Mouse (Mus musculus) heart, embryonic 13.5 days (tissue): Measurements from ENCODE around the gene Zc3h10. TPM values are rescaled to one million over a fixed set of nuclear protein-coding genes. Genes with fewer than 3 reads are reported as not detected.

Experiments used
- ATAC-seq: fragments of 200-750 bp; cut with Nextera tagmentation; 2 replicates; pipeline ENCODE4 v1.8.0; 2017; ENCODE audit warnings: moderate TSS enrichment; ENCODE audit not compliant: insufficient number of reproducible peaks, low FRiP score, low TSS enrichment; ENCODE audit errors: extremely low read depth
- H3K27ac ChIP-seq: fragments of 300-500 bp; sonication (generic); replicated peaks from 2 replicates; pipeline ENCODE4 v1.5.1; 2015; ENCODE audit warnings: moderate library complexity, mild to moderate bottlenecking, inconsistent platforms
- H3K27me3 ChIP-seq: fragments of 300-500 bp; sonication (generic); replicated peaks from 2 replicates; pipeline ENCODE4 v1.6.1; 2015; ENCODE audit warnings: mild to moderate bottlenecking, inconsistent platforms
- H3K36me3 ChIP-seq: fragments of 300-500 bp; sonication (generic); 2 replicates; pipeline ENCODE4 v1.6.1; 2015; ENCODE audit warnings: mild to moderate bottlenecking, inconsistent platforms
- H3K4me1 ChIP-seq: fragments of 300-500 bp; sonication (generic); 2 replicates; pipeline ENCODE4 v1.6.1; 2015; ENCODE audit warnings: inconsistent platforms
- H3K4me2 ChIP-seq: fragments of 300-500 bp; sonication (generic); 2 replicates; pipeline ENCODE4 v1.6.1; 2015; ENCODE audit warnings: inconsistent platforms, mild to moderate bottlenecking, moderate library complexity
- H3K4me3 ChIP-seq: fragments of 300-500 bp; sonication (generic); 2 replicates; pipeline ENCODE4 v1.5.1; 2015; ENCODE audit warnings: moderate library complexity, mild to moderate bottlenecking, inconsistent platforms
- H3K9ac ChIP-seq: fragments of 300-500 bp; sonication (generic); 2 replicates; pipeline ENCODE4 v1.6.1; 2015; ENCODE audit warnings: inconsistent platforms, mild to moderate bottlenecking, moderate library complexity
- H3K9me3 ChIP-seq: fragments of 300-500 bp; sonication (generic); 2 replicates; pipeline ENCODE4 v1.6.1; 2016; ENCODE audit warnings: inconsistent platforms
- WGBS: fragments of 180-500 bp; shearing (Covaris S2); methylation state at CpG from one replicate; pipeline ENCODE4 v1.1.7; 2015; ENCODE audit warnings: mixed read lengths; 5-methylcytosine and 5-hydroxymethylcytosine counted together
- polyA plus RNA-seq: library from polyadenylated mRNA; unstranded; fragments of >200 nt; fragmentation: Nextera tagmentation; extraction: Ambion mirVana; gene quantifications from 2 replicates; pipeline ENCODE4 v1.2.1, GENCODE M21; 2015

The Zc3h10 gene
- polyA plus RNA-seq: 7.6 and 9.4 TPM in 2 replicates

GRCm38 (mm10) chr10:128547361-128548032 lies at the start of gene Zc3h10:
Zc3h10 (minus strand) TSS chr10:128547774.
- Histone ChIP-seq H3K9ac (peak within 1 kb of the TSS; percentile 99), H3K4me2 (peak within 1 kb of the TSS; percentile 93), H3K27ac (peak within 1 kb of the TSS; percentile 97), H3K4me3 (peak within 1 kb of the TSS; percentile 83), H3K9me3 (no peaks in the 10 kb centered on the region), H3K27me3 (no peaks in the 10 kb centered on the region), H3K4me1 (peaks cover 31% of the 10 kb centered on the region), H3K36me3 (peaks cover 34% of the 10 kb centered on the region)
- under 1% methylated on average over 49 of the region's 50 CpGs for whole genome bisulfite sequencing
- ATAC-seq: peak; percentile 87

GRCm38 (mm10) chr10:128592797-128593196 lies 45.2 kb upstream of the Zc3h10 start:
- no peak overlapping the region for H3K9ac ChIP-seq
- H3K4me2 ChIP-seq: no peak overlapping the region
- no peak overlapping the region for H3K4me3 ChIP-seq
- no peak overlapping the region for H3K27ac ChIP-seq
- peaks cover 16% of the 10 kb centered on the region for H3K27me3 ChIP-seq
- no peaks in the 10 kb centered on the region for H3K36me3 ChIP-seq
- WGBS: 63% methylated on average over 5 of the region's 5 CpGs
- no peaks in the 10 kb centered on the region for H3K9me3 ChIP-seq
- peaks cover 25% of the 10 kb centered on the region for H3K4me1 ChIP-seq
- no peak for ATAC-seq

- H3K36me3 ChIP-seq: no peaks in the 10 kb centered on the region
- no peaks in the 10 kb centered on the region for H3K9me3 ChIP-seq
- WGBS: 50% methylated on average over 6 of the region's 6 CpGs
- no peak for ATAC-seq
- no peak overlapping the region for H3K27ac ChIP-seq
- no peak overlapping the region for H3K9ac ChIP-seq
- H3K4me3 ChIP-seq: no peak overlapping the region
- H3K4me2 ChIP-seq: no peak overlapping the region
- peaks cover 30% of the 10 kb centered on the region for H3K27me3 ChIP-seq
- H3K4me1 ChIP-seq: peaks cover 25% of the 10 kb centered on the region
These were observed 43.9 kb upstream of the Zc3h10 start for GRCm38 (mm10) chr10:128591436-128591835.

- under 1% methylated on average over 43 of the region's 43 CpGs for WGBS
- peak overlapping the region; percentile 77 for H3K4me3 ChIP-seq
- H3K27me3 ChIP-seq: peaks cover 40% of the 10 kb centered on the region
- H3K9ac ChIP-seq: peak overlapping the region; percentile 80
- H3K4me2 ChIP-seq: peak overlapping the region; percentile 99
- H3K36me3 ChIP-seq: no peaks in the 10 kb centered on the region
- no peaks in the 10 kb centered on the region for H3K9me3 ChIP-seq
- no peak; the same call in 1 of the 2 replicates for ATAC-seq
- 0 out of 2 replicates have a peak overlapping the region, but pooled peaks have one; percentile 32 for H3K27ac ChIP-seq
- H3K4me1 ChIP-seq: peaks cover 28% of the 10 kb centered on the region
These were observed 42.7 kb upstream of the Zc3h10 start for GRCm38 (mm10) chr10:128590193-128590690.

- Histone ChIP-seq H3K9ac (peak within 1 kb of the TSS; percentile 80), H3K4me3 (peak within 1 kb of the TSS; percentile 77), H3K36me3 (no peaks in the 10 kb centered on the region), H3K4me2 (peak within 1 kb of the TSS; percentile 99), H3K9me3 (no peaks in the 10 kb centered on the region), H3K27me3 (peaks cover 46% of the 10 kb centered on the region), H3K4me1 (peaks cover 28% of the 10 kb centered on the region), H3K27ac (peak within 1 kb of the TSS; percentile 39)
- ATAC-seq: 0 out of 2 replicates have a peak, but pooled peaks have one; percentile 5
- under 1% methylated on average over 42 of the region's 43 CpGs for WGBS
These were observed 42.1 kb upstream of the Zc3h10 start, which contains the start of gene Erbb3 for GRCm38 (mm10) chr10:128589464-128590192. Erbb3 (minus strand) TSS chr10:128589652.

- H3K27me3 ChIP-seq: peaks cover 49% of the 10 kb centered on the region
- H3K9me3 ChIP-seq: no peaks in the 10 kb centered on the region
- H3K27ac ChIP-seq: peak overlapping the region; percentile 39
- peaks cover 35% of the 10 kb centered on the region for H3K4me1 ChIP-seq
- peak overlapping the region; percentile 99 for H3K4me2 ChIP-seq
- ATAC-seq: 0 out of 2 replicates have a peak, but pooled peaks have one; percentile 5
- WGBS: 2% methylated on average over 23 of the region's 23 CpGs
- no peaks in the 10 kb centered on the region for H3K36me3 ChIP-seq
- peak overlapping the region; percentile 77 for H3K4me3 ChIP-seq
- H3K9ac ChIP-seq: peak overlapping the region; percentile 80
These were observed 41.3 kb upstream of the Zc3h10 start for GRCm38 (mm10) chr10:128588775-128589463.

GRCm38 (mm10) chr10:128588136-128588535 lies 40.6 kb upstream of the Zc3h10 start:
- peaks cover 49% of the 10 kb centered on the region for H3K27me3 ChIP-seq
- H3K4me2 ChIP-seq: peak overlapping the region; percentile 99
- 22% methylated on average over 1 of the region's 1 CpGs for WGBS
- H3K9ac ChIP-seq: no peak overlapping the region
- peak overlapping the region; percentile 77 for H3K4me3 ChIP-seq
- peak overlapping the region; percentile 39; the same call in 1 of the 2 replicates for H3K27ac ChIP-seq
- peaks cover 43% of the 10 kb centered on the region for H3K4me1 ChIP-seq
- H3K9me3 ChIP-seq: no peaks in the 10 kb centered on the region
- H3K36me3 ChIP-seq: no peaks in the 10 kb centered on the region
- ATAC-seq: no peak

- peaks cover 45% of the 10 kb centered on the region for H3K4me1 ChIP-seq
- WGBS: 54% methylated on average over 8 of the region's 8 CpGs
- no peak overlapping the region for H3K9ac ChIP-seq
- no peak overlapping the region for H3K4me3 ChIP-seq
- no peak for ATAC-seq
- H3K4me2 ChIP-seq: peak overlapping the region; percentile 99
- peaks cover 49% of the 10 kb centered on the region for H3K27me3 ChIP-seq
- H3K9me3 ChIP-seq: no peaks in the 10 kb centered on the region
- H3K27ac ChIP-seq: 0 out of 2 replicates have a peak overlapping the region, but pooled peaks have one; percentile 4
- no peaks in the 10 kb centered on the region for H3K36me3 ChIP-seq
These were observed 40.1 kb upstream of the Zc3h10 start for GRCm38 (mm10) chr10:128587697-128588096.

- H3K4me2 ChIP-seq: peak overlapping the region; percentile 99; the same call in 1 of the 2 replicates
- no peaks in the 10 kb centered on the region for H3K36me3 ChIP-seq
- no peaks in the 10 kb centered on the region for H3K9me3 ChIP-seq
- H3K27me3 ChIP-seq: peaks cover 49% of the 10 kb centered on the region
- H3K27ac ChIP-seq: 0 out of 2 replicates have a peak overlapping the region, but pooled peaks have one; percentile 29
- peak overlapping the region; percentile 37; the same call in 1 of the 2 replicates for H3K9ac ChIP-seq
- H3K4me1 ChIP-seq: peaks cover 45% of the 10 kb centered on the region
- 44% methylated on average over 4 of the region's 4 CpGs for WGBS
- 0 out of 2 replicates have a peak overlapping the region, but pooled peaks have one; percentile 1 for H3K4me3 ChIP-seq
- ATAC-seq: no peak
These were observed 39.5 kb upstream of the Zc3h10 start for GRCm38 (mm10) chr10:128587120-128587519.

GRCm38 (mm10) chr10:128586546-128586945 lies 39.0 kb upstream of the Zc3h10 start:
- no peak for ATAC-seq
- peaks cover 41% of the 10 kb centered on the region for H3K4me1 ChIP-seq
- no peak overlapping the region for H3K4me3 ChIP-seq
- H3K4me2 ChIP-seq: peak overlapping the region; percentile 99; the same call in 1 of the 2 replicates
- H3K27me3 ChIP-seq: peaks cover 49% of the 10 kb centered on the region
- no peaks in the 10 kb centered on the region for H3K9me3 ChIP-seq
- H3K36me3 ChIP-seq: peaks cover 1% of the 10 kb centered on the region; the same call in 1 of the 2 replicates
- 17% methylated on average over 1 of the region's 1 CpGs for WGBS
- no peak overlapping the region for H3K27ac ChIP-seq
- H3K9ac ChIP-seq: peak overlapping the region; percentile 37; the same call in 1 of the 2 replicates
